Mouse (Mus musculus): ENCODE results near the gene Swi5.

- TF ChIP-seq CTCF (IDR thresholded peaks at IDR 0.05; ENCODE audit: extremely low read depth, insufficient read length, insufficient replicate concordance, low read depth, low read length) (no peak), POLR2A (IDR thresholded peaks at IDR 0.05; ENCODE audit: low read depth, low read length) (no peak)
Measured at GRCm38 (mm10) chr2:32328911-32329460, 41.1 kb upstream of the Swi5 start.

All from small intestine, adult 2 months (tissue).